Mouse (Mus musculus) gastrocnemius, postnatal 10 days (tissue): ENCODE data around the gene Tssk6. TPM values are rescaled to one million over a fixed set of nuclear protein-coding genes. Genes with fewer than 3 reads are reported as not detected.

Experiments
- DNase-seq: peaks from one replicate; pipeline ENCODE4 v3.0.0; 2021; ENCODE audit warnings: mixed read lengths
- total RNA-seq, 2 experiments: library from RNA; stranded (reverse); gene quantifications; 2 replicates each; pipeline ENCODE4 v1.2.3; 2021

The Tssk6 gene
- total RNA-seq, 2 experiments from 2014 or later = 0.38 TPM; not detected in 1

GRCm38 (mm10) chr8:69884141-69884540 is 17.8 kb upstream of the Tssk6 start:
- DNase-seq = no peak

DNA sequence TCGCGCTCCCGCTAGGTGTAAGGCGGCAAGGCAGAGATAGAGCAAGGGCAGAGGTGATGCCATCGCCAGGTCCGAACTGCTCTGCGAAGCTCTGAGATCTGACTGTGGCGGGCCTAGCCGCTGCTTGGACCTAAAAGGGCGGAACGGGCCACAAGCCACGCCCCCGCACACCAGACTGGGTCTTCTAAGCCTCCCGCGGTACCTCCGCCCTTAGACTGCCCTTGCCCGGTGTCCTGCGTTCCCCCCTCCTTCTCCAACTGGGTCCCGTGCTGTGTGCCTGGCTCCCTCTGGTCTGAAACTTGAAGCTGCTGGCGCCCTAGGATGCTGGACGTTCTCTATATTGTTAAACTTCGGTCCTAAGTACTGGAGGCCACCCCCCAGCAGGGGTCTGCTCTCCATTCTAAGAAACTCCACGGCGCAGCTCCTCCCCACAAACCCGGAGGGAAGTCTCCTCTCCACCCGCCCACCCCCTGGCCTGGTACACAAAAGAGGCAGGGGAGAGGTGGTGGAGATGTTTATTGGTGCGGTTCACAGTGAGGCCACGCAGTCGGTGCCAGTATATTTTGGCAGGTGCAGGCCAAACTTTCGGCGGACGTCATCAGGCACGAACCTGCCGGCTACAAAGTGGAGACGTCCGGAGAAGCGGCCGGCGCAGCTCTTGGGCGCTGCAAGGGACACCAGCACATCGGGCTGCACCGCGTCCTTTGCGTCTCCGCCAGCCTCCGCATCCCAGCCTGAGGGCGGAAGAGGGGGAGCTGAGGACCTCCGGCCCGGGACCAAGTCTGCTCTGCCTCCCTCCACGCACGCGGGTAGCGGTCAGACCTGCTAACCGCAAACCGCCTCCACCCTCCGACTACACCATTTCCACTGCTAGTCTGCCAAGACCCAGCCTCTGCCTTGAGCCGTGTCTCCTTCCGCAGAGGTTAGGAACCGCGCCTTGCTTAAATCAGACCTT is 14.4 kb upstream of the Tssk6 start, which contains the start of gene Cilp2:
Gene Cilp2 (minus strand): TSS at position 399 of the 955 bp plus-strand sequence.
- peak; percentile 59 for DNase-seq

GRCm38 (mm10) chr8:69888244-69888866 is 13.6 kb upstream of the Tssk6 start:
- no peak for DNase-seq

DNA sequence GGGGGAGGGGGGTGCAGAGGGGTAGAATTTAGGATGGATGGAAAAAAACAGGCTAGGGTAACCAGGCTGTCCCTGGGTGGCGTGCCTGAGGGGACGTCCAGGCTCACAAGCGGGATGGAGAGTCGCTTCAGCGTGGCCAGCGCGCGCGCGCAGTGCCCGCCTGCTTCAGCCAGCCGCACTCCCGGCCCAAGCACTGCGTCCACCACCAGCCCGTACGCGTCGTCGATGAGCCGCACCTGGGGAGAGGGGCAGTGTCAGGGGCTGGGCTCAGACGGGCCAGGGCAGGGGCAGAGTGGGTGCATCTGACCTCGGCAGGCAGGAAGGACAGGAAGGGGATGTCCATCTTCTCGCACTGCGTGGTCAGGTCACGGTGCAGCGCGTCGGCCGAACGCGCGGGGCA is 13.1 kb upstream of the Tssk6 start:
- DNase-seq = no peak

GRCm38 (mm10) chr8:69890813-69891241 is 11.2 kb upstream of the Tssk6 start:
- no peak for DNase-seq

DNA sequence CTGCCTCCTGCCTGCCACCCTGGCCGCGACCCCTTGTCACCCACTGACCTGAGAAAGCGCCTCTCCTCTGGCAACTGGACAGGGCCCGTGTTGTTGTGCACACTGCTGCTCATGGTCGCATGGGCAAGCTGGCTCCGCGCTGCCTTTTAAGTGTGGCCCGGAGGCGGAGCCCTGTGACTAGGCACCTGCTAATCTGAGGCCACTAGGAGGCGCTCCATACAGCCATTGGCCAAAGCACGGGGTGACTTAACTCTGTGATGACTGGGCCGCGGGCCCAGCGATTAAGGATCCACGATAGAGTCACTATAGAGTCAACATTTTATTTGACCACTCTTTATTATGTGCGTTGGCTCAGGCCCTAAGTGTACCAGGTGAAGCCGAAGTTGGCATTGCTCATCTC is 8.1 kb upstream of the Tssk6 start:
- peak; percentile 70 for DNase-seq

DNA sequence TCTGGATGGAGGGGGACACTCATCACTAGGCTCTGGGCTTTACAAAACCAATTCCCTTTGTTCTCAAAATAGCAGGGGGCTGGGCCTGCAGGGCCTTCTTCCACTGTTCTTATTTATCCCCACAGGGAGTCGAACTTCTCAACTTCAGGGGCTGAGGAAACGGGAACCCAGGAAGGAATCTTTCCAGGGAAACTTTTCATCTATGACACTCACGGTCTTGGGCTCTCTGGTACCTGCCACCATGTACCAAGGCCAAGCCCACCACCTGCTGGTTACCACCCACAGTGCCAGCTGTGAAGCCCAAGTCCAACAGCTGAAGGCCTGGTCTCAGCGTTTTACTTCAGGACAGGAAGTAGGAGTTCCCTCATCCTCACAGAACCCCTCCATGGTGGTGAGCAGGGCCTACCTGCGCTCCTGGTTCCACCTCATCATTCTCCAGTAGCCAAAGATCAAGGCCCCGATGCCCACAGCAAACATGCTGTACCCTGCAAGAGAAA is 7.1 kb upstream of the Tssk6 start:
- DNase-seq = no peak

DNA sequence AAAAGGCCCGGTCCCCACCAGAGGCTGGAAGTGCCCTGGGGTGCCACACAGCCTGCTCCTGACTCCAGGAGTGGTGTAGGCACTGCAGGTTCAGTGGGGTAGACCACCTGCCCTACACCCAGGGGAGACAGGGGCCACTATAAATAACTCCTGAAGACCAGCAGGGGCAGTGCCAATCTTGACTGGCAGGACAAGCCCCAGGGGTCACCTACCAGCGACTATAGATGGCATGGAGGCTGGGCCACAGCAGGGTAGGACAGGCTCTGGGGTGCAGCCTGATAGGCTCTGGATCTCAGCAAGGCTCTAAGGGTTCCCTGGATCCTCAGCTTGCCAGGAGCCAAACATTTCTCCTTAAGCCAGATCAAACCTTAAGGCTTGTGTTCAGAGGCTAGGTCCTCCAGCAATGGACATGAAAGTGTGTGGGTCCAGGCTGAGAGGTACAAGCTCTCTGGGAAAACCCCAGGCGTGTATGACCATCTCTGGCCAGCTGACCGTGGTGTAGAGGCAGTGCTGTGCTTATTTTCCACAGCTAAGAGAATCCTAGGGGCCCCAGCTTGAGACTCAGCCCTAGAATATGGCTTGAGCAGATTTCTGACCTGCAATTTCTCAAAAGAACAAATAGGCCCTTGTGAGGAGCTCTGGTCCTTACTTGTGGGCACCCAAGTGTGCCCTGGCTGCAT is 6.1 kb upstream of the Tssk6 start:
- no peak for DNase-seq

DNA sequence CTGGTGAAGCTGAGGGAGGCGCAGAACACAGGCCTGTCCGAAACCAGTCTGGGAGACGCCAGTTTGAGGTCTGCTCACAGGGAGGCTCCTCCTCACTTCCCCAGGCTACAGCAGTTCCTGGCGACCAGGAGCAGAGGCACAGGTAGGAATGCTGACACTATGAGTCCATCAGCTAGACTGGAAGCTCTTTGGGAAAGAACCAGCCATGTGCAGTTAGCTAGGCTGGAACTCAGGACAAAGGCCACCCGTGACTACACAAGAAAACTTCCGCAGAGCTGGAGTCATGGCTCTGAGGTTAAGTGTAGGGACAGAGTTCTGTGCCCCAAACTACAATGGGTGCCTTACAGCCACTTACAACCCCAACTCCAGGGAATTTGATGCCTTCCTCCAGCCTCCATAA is 4.1 kb upstream of the Tssk6 start:
- DNase-seq = no peak

DNA sequence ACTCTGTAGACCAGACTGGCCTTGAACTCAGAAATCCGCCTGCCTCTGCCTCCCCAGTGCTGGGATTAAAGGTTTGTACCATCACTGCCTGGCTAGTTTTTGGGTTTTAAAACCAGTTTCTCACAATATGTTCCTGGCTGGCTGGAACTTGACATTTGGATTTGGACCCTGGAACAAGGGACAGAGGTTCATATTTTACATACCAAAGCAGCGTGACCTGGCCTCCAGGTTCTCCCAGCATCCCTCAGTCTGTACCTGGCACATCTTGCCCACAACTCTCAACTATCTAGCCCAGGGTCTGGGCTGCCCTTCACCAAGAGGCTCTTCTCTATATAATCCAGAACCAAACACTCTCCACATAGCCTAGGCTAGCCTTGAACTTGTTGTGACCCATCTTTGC is 2.1 kb upstream of the Tssk6 start:
- DNase-seq = no peak

DNA sequence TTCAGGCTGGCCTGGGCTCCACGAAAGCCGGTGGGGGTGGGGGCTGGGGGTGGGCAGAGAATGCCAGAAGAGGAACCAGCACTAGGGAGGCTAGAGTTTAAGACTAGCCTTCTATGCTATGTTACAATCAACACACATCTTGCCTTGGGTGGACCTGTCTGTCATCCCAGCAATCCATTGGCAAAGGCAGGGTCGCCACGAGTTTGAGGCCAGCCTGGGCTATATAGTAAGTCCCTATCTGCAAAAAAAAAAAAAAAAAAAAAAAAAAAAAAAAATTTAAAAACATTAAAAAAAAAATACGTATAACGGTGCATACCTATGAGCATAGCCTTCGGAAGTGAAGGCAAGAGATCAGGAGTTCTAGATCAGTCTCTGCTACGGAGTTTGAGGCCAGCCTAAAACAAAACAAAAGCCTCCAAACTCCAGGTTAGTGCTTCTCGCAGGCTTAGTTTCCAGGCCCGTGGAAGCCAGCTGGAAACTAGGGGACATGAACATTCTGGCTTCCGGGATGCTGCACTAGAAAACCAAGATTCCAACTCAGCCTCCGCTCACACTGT is 1.0 kb upstream of the Tssk6 start:
- DNase-seq = no peak

- peak; percentile 96 for DNase-seq
Measured at GRCm38 (mm10) chr8:69901484-69902162, 361 bp upstream of the Tssk6 start.

DNA sequence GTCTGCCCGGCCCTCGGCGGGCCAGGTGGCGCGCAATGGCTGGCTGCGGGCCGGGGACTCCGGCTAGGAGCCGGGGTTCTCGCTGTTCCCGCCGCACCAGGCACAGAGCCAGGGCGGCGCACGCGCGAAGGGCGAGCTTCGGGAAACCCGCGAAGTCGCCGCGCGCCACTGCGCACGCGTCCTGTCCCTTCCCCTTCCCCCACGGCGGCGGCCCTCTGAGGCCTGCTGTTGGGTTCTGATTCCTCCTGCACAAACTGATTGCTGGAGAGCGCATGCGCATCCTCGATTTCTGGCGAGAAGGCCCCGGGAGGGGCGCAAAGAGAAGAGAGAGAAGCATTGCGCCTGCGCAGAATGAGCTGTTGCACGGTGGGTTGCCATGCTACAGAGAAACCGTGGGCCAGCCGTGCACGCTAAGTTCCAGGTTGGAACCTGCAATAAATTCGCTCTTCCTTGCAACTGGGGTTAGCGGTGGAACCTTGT is 1.1 kb downstream of the Tssk6 start:
- peak; percentile 99 for DNase-seq

DNA sequence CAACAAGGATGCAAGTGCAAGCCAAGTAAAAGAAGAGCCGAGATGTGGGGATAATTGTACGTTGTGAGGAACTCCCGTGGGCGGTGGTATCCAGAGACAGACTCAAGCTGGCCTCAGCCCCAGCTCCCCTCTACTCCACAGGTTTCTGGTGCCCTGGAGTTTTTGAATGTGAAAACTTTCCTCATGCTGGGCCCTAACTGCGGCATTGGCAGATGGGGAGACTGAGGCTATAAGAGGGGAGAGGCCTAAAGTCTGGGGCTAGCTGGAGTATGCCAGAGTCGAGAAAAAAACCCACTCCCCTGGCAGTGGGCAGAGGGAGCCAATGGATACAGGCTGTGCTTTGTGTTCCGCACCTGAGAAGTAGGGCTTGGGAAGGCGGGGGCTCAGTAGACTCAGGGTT is 2.1 kb downstream of the Tssk6 start:
- DNase-seq = no peak

GRCm38 (mm10) chr8:69906260-69906659 is 4.3 kb downstream of the Tssk6 start:
- DNase-seq = no peak

DNA sequence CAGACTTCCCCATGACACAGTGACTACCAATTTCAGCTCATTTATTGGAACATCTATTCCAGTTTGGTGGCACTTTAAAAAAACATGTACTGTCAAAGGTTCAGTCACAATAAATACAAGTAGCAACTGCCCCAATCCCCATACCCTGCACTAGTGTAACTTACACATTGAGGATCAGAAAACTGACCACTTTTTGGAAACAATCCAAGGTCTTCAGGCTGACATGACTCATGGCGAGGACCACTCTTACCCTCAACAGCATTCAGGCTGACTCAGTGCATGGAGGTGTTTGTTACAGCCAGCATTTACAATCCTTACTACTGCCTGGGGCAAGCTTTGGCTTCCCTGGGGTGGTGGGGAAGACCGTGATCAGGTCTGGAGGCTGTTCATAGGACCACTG is 5.1 kb downstream of the Tssk6 start:
- DNase-seq = no peak

GRCm38 (mm10) chr8:69911917-69912316 is 9.9 kb downstream of the Tssk6 start:
- no peak for DNase-seq

GRCm38 (mm10) chr8:69912478-69913074 is 10.6 kb downstream of the Tssk6 start:
- no peak for DNase-seq

- no peak for DNase-seq
Measured at GRCm38 (mm10) chr8:69914526-69914925, 12.5 kb downstream of the Tssk6 start.

GRCm38 (mm10) chr8:69915748-69916147 is 13.8 kb downstream of the Tssk6 start:
- DNase-seq = no peak

GRCm38 (mm10) chr8:69918506-69918905 is 16.5 kb downstream of the Tssk6 start:
- no peak for DNase-seq
